Mouse (Mus musculus): Measurements from ENCODE around the gene Doc2g. TPM values are rescaled to one million over a fixed set of nuclear protein-coding genes. Genes with fewer than 3 reads are reported as not detected.
"Not testable (repeated sequence)": the region's sequence is repeated elsewhere in the genome, so short reads cannot be mapped to it uniquely, and the experiment has no call there.

Doc2g gene
- total RNA-seq (2021), result 1 to 10 TPM; 2.7 to 6.8 TPM

DNA sequence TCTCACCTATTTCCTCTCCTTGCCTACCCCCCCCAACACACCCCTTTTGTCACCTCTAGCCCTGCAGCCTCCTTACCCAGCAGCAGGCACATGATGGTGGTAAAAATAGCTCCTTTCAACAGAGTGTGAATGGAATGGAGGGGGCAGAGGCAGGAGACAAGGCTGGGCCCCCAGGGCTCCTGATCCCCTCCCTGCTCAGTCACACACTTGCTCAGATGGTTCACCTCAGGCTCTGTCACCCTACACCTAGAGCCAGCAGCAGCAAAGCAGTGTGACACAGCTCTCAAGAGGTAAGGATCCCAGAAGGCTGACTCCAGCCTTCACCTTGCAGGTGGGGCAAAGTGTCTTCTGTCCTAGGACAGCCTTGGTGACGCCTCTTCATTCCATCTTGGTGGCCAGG lies at the start of gene Doc2g:
Gene Doc2g, plus strand, starts transcription at position 202 of the 400 bp plus-strand sequence.
- intact Hi-C loops (cut with DNase I), result no loop called here
- DNase-seq (ENCODE audit: low spot score in 2 of 2), result no peak

- intact Hi-C loops (cut with DNase I), result no loop called here
- no peak for DNase-seq (ENCODE audit: low spot score in 2 of 2)
These were observed 48.1 kb upstream of the Doc2g start for GRCm38 (mm10) chr19:3955033-3955432.

DNA sequence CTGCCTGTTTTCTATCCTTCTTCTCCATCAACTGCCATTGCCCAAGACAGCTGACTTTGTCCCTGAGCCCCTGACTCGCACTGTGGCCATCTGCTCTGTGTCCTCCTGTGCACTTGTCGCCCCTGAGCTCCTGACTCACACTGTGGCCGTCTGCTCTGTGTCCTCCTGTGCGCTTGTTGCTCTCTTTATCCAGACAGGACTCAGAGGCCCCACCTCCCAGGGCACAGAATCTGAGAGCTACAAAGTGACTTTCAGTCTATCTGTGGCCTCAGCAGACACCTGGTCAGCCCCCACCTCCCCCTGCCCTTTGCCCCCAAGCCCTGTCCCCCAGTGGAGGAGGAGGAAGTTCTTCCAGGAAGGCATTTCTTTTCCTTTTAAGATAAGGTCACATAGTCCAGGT lies 47.3 kb upstream of the Doc2g start:
- intact Hi-C loops (cut with DNase I), result no loop called here
- DNase-seq (ENCODE audit: low spot score in 2 of 2), result no peak

GRCm38 (mm10) chr19:3957296-3958036 lies 45.6 kb upstream of the Doc2g start:
- intact Hi-C loops (cut with DNase I), result not testable (repeated sequence)

DNA sequence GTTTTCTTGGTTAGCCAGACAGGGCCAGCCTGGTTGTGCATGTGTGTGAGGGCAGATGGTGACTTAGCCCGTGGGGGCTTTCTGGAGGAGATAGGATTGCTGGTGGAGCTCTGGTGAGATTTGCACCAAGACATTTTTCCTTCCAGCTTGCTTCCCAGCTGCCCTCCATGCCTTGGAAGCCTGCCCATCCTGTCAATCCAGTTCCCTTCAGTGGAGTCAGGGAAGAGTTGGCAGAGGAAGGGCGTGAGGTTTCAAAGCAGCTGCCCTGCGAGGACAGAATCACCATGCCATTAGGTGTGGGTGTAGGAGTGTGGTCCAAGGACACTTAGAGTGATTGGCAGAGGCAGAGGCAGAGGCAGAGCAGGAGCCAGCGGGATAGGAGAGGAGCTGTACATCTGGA lies 44.6 kb upstream of the Doc2g start, which contains the start of gene Aldh3b3:
Gene Aldh3b3, plus strand, starts transcription at position 176 of the 400 bp plus-strand sequence.
- no peak for DNase-seq (ENCODE audit: low spot score in 2 of 2)
- intact Hi-C loops (cut with DNase I), result no loop called here

More at GRCm38 (mm10) chr19:3957296-3958036, 45.6 kb upstream of the Doc2g start:
- DNase-seq (ENCODE audit: low spot score in 2 of 2), result not testable (repeated sequence)

DNA sequence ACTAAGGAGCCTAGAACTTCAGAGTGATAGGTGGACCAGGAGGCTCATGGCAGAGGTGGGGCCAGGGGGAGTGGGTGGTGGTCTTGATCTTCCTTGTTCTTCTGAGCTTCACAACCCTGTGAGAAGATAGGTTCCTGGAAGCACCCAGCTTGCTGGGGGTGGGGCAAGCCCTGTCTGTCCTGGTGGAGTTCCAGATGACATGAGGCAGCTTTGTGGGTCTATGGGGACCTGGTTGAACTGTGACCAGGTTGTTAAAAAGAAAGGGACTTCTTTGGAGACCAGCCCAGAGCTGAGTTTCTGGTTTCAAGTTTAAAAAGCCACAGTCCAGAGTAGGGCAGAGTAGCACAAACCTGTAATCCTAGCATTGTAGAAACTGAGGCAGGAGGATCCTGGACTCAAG lies 44.1 kb upstream of the Doc2g start:
- intact Hi-C loops (cut with DNase I), result no loop called here

GRCm38 (mm10) chr19:3960211-3960610 lies 42.9 kb upstream of the Doc2g start:
- intact Hi-C loops (cut with DNase I), result no loop called here

More for the DNA sequence above, 44.1 kb upstream of the Doc2g start:
- no peak for DNase-seq (ENCODE audit: low spot score in 2 of 2)

DNA sequence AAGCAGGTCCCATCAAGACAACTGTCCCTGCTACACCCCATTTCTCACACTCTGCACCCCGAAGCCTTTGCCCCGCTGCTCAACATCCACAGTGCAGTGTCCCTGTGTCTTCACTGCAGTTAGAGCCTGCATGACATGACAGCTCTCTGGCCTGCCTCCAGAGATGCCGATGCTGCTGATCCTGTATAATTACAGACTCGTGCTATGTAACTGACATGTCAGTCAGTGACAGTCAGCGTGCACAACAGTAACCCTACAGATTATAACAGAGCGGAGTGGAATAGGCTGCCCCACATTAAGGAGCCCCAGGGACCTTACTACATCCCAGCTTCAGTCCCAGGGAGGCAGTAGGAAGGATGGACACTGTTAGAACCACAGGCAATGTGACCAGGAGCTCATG lies 41.3 kb upstream of the Doc2g start:
- DNase-seq (ENCODE audit: low spot score in 2 of 2); intact Hi-C loops (cut with DNase I): not testable (repeated sequence)

More at GRCm38 (mm10) chr19:3960211-3960610, 42.9 kb upstream of the Doc2g start:
- DNase-seq (ENCODE audit: low spot score in 2 of 2), result no peak

GRCm38 (mm10) chr19:3962469-3962868 lies 40.6 kb upstream of the Doc2g start:
- intact Hi-C loops (cut with DNase I), result no loop called here
- no peak for DNase-seq (ENCODE audit: low spot score in 2 of 2)

GRCm38 (mm10) chr19:3964030-3964429 lies 39.1 kb upstream of the Doc2g start:
- intact Hi-C loops (cut with DNase I), result no loop called here
- DNase-seq (ENCODE audit: low spot score in 2 of 2), result no peak

GRCm38 (mm10) chr19:3966330-3967075 lies 36.6 kb upstream of the Doc2g start:
- intact Hi-C loops (cut with DNase I), result no loop called here

DNA sequence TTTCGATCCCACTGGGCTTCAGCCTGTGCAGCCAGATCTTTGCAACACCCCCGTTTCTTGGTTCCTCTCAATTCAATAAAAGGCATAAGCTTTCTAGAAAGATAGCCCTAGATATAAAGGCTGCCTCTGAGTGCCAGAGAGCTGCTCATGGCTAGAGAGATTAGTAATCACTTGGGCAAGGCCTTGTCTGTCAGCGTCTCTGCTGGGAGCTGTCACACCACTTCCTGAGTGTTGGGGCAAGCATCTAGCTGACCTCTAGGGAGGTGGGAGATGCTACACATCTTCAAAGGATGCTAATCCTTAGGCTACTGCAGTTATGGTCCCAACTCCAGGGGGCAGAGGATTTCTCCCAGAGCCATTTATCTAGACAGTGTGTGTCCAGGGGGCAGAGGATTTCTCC lies 35.9 kb upstream of the Doc2g start:
- no peak for DNase-seq (ENCODE audit: low spot score in 2 of 2)
- intact Hi-C loops (cut with DNase I), result no loop called here

More at GRCm38 (mm10) chr19:3966330-3967075, 36.6 kb upstream of the Doc2g start:
- DNase-seq (ENCODE audit: low spot score in 2 of 2), result no peak

DNA sequence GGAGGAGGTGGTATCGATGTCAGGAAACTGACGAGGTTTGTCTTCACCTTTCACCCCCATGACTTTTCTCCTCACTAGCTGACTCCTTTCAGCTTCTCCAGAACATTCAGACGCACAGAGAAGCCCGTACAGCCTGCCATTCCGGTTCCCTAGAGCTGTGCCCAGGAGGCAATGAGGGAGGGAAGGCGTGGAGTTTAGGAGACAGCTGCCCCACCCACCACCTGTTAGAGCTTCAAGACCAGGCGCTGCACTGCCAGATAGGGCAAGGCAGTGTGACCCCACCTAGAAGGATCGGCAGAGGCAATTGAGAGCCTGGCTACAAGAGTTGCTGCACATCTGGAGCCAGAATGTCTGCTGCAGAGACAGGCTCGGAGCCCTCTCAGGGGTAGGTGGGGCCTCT lies 30.9 kb upstream of the Doc2g start, which contains the start of gene Aldh3b2:
Gene Aldh3b2, plus strand, starts transcription at position 100 of the 400 bp plus-strand sequence.
- DNase-seq (ENCODE audit: low spot score in 2 of 2), result no peak
- intact Hi-C loops (cut with DNase I), result no loop called here

DNA sequence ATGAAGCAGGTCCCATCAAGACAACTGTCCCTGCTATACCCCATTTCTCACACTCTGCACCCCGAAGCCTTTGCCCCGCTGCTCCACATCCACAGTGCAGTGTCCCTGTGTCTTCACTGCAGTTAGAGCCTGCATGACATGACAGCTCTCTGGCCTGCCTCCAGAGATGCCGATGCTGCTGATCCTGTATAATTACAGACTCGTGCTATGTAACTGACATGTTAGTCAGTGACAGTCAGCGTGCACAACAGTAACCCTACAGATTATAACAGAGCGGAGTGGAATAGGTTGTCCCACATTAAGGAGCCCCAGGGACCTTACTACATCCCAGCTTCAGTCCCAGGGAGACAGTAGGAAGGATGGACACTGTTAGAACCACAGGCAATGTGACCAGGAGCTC lies 28.5 kb upstream of the Doc2g start:
- intact Hi-C loops (cut with DNase I), result not testable (repeated sequence)

DNA sequence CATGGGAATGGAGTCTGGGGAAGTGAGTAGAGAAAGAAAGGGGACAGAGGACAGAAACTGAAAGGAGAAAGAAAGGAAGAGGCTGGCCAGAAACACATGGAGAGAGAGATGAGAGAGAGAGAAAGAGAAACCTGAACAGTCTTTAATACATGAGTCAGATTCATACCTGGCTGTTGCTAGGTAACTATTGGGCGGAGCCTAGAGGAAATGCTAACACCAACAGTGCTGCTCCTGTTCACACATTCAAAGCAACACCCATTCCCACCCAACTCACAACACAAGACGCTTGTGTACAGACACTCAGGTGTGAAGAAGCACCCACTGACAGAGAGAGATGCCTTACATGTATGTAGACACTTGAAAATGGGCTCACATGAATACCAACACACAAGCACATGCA lies 27.2 kb upstream of the Doc2g start:
- no peak for DNase-seq (ENCODE audit: low spot score in 2 of 2)
- intact Hi-C loops (cut with DNase I), result no loop called here

More for the DNA sequence above, 28.5 kb upstream of the Doc2g start:
- not testable (repeated sequence) for DNase-seq (ENCODE audit: low spot score in 2 of 2)

GRCm38 (mm10) chr19:3980309-3980708 lies 22.8 kb upstream of the Doc2g start:
- intact Hi-C loops (cut with DNase I), result loop anchor here (5.0 kb wide), 1 partner anchor 33 kb away; no protein-coding TSS in a partner anchor
- peak; percentile 58 to 61 for DNase-seq (ENCODE audit: low spot score in 2 of 2)

GRCm38 (mm10) chr19:3980917-3981316 lies 22.2 kb upstream of the Doc2g start:
- no peak for DNase-seq (ENCODE audit: low spot score in 2 of 2)
- intact Hi-C loops (cut with DNase I), result loop anchor here (5.0 kb wide), 1 partner anchor 34 kb away; no protein-coding TSS in a partner anchor

DNA sequence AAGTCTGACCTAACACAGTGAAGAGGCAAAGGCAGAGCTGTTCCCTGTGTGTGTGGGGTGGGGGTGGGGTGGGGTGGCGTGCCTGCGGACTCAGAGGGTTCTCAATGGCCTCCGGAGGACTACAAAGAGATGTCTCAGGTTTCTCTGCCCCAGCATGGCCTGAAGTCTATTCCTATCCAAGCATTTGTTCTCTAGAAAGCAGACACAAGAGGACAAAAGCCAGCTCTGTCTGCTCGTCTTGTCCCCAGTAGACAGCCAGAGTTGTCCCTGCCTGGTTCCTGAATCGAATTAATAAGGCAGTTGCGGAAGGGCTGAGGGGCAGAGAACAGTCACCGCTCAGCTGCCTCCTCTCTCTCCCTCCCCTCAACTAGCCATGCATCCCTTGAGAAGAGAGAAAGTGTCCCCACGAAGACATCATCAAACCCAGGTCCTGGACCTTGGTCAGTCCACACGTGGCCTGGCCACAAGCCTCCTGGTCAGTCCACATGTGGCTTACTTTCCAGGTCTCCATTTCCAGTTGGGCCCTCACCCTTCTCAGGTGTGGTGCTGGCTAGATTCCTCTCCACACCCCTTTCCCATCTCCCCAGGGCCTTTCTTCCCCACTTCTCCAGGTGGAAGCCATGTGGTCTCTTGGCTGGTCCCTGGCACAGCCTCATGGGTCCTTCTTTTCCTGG lies 19.4 kb upstream of the Doc2g start:
- intact Hi-C loops (cut with DNase I), result loop anchor here (5.0 kb wide), 1 partner anchor 36 kb away; no protein-coding TSS in a partner anchor
- DNase-seq (ENCODE audit: low spot score in 2 of 2), result no peak

- no peak for DNase-seq (ENCODE audit: low spot score in 2 of 2)
- intact Hi-C loops (cut with DNase I), result no loop called here
These were observed 17.8 kb upstream of the Doc2g start for GRCm38 (mm10) chr19:3985261-3985681.

- DNase-seq (ENCODE audit: low spot score in 2 of 2), result peak; percentile 45 to 51
- intact Hi-C loops (cut with DNase I), result no loop called here
These were observed 16.8 kb upstream of the Doc2g start, which contains the start of gene Acy3 for GRCm38 (mm10) chr19:3986334-3986733. Acy3 (plus strand) TSS chr19:3986570.

Data from left cerebral cortex, postnatal 36 days (tissue).